Mouse (Mus musculus): Measurements from ENCODE around the gene Fsd1.
"Not testable (repeated sequence)": the region's sequence is repeated elsewhere in the genome, so short reads cannot be mapped to it uniquely, and the experiment has no call there.

Gene Fsd1

GRCm38 (mm10) chr17:55986030-55986961 lies at the start of gene Fsd1:
Fsd1 (plus strand) TSS chr17:55986509.
- peak; percentile 75 to 77 for DNase-seq (ENCODE audit: low spot score in 2 of 2)

- DNase-seq (ENCODE audit: low spot score in 2 of 2) = not testable (repeated sequence)
These were observed 41.9 kb upstream of the Fsd1 start for GRCm38 (mm10) chr17:55944387-55944865.

- DNase-seq (ENCODE audit: low spot score in 2 of 2) = peak; percentile 92
These were observed 41.2 kb upstream of the Fsd1 start for GRCm38 (mm10) chr17:55944866-55945682.

GRCm38 (mm10) chr17:55945696-55946095 lies 40.6 kb upstream of the Fsd1 start:
- no peak for DNase-seq (ENCODE audit: low spot score in 2 of 2)

- no peak for DNase-seq (ENCODE audit: low spot score in 2 of 2)
These were observed 37.7 kb upstream of the Fsd1 start for GRCm38 (mm10) chr17:55948647-55949046.

- no peak for DNase-seq (ENCODE audit: low spot score in 2 of 2)
These were observed 36.9 kb upstream of the Fsd1 start, which contains the start of gene Zfp119b for GRCm38 (mm10) chr17:55949400-55949799. Zfp119b (minus strand) TSS chr17:55949500.

GRCm38 (mm10) chr17:55950601-55951000 lies 35.7 kb upstream of the Fsd1 start:
- DNase-seq (ENCODE audit: low spot score in 2 of 2) = no peak

- DNase-seq (ENCODE audit: low spot score in 2 of 2) = no peak
These were observed 34.3 kb upstream of the Fsd1 start for GRCm38 (mm10) chr17:55952041-55952440.

GRCm38 (mm10) chr17:55952447-55953027 lies 33.8 kb upstream of the Fsd1 start, which contains the start of gene Ebi3:
Ebi3 (plus strand) TSS chr17:55952640.
- DNase-seq (ENCODE audit: low spot score in 2 of 2) = no peak

- no peak for DNase-seq (ENCODE audit: low spot score in 2 of 2)
These were observed 32.6 kb upstream of the Fsd1 start for GRCm38 (mm10) chr17:55953751-55954150.

GRCm38 (mm10) chr17:55954229-55954628 lies 32.1 kb upstream of the Fsd1 start:
- no peak for DNase-seq (ENCODE audit: low spot score in 2 of 2)

- DNase-seq (ENCODE audit: low spot score in 2 of 2) = peak; percentile 76 to 79
These were observed 30.2 kb upstream of the Fsd1 start for GRCm38 (mm10) chr17:55956129-55956528.

- no peak for DNase-seq (ENCODE audit: low spot score in 2 of 2)
These were observed 29.7 kb upstream of the Fsd1 start for GRCm38 (mm10) chr17:55956591-55956990.

- peak in 1 of 2 experiments; percentile 68 for DNase-seq (ENCODE audit: low spot score in 2 of 2)
These were observed 29.1 kb upstream of the Fsd1 start for GRCm38 (mm10) chr17:55957168-55957567.

- DNase-seq (ENCODE audit: low spot score in 2 of 2) = no peak
These were observed 28.4 kb upstream of the Fsd1 start for GRCm38 (mm10) chr17:55957726-55958583.

GRCm38 (mm10) chr17:55958584-55958886 lies 27.8 kb upstream of the Fsd1 start:
- no peak for DNase-seq (ENCODE audit: low spot score in 2 of 2)

- DNase-seq (ENCODE audit: low spot score in 2 of 2) = peak; percentile 90 to 93
These were observed 27.2 kb upstream of the Fsd1 start, which contains the start of gene Yju2 for GRCm38 (mm10) chr17:55958918-55959728. Yju2 (plus strand) TSS chr17:55959099.

GRCm38 (mm10) chr17:55959946-55960740 lies 26.2 kb upstream of the Fsd1 start:
- no peak for DNase-seq (ENCODE audit: low spot score in 2 of 2)

- DNase-seq (ENCODE audit: low spot score in 2 of 2) = no peak
These were observed 25.5 kb upstream of the Fsd1 start for GRCm38 (mm10) chr17:55960791-55961190.
